Mouse (Mus musculus) CH12.LX (cell line): ENCODE measurements around the gene Cd86. TPM values are rescaled to one million over a fixed set of nuclear protein-coding genes. Genes with fewer than 3 reads are reported as not detected.

Experiments
- DNase-seq: peaks from one replicate; pipeline ENCODE4 v3.0.0-alpha.2; 2013; ENCODE audit errors: extremely low read depth
- H3K27ac ChIP-seq: 2 replicates; pipeline ENCODE4 v1.5.1; 2012; ENCODE audit warnings: low read depth, mild to moderate bottlenecking, control low read depth, moderate library complexity; ENCODE audit not compliant: insufficient read depth
- H3K27me3 ChIP-seq: replicated peaks from 2 replicates; pipeline ENCODE3; 2012; ENCODE audit warnings: inconsistent platforms
- H3K36me3 ChIP-seq, 2 experiments: replicated peaks in 1 of 2; 2 replicates each; pipeline versions ENCODE3 to v1.6.1; 2012; ENCODE audit warnings: inconsistent platforms in 1 of 2, low read length in 1 of 2, mild to moderate bottlenecking in 1 of 2, mixed read lengths in 1 of 2, moderate library complexity in 1 of 2; ENCODE audit not compliant: control insufficient read depth in 1 of 2, insufficient read depth in 1 of 2
- H3K4me1 ChIP-seq, 2 experiments: 2 replicates each; pipeline ENCODE4 v1.6.1; 2012; ENCODE audit warnings: inconsistent platforms in 1 of 2, moderate library complexity in 1 of 2; ENCODE audit not compliant: insufficient read depth in 2 of 2, control insufficient read depth in 1 of 2
- H3K4me2 ChIP-seq: 2 replicates; pipeline ENCODE4 v1.6.1; 2012; ENCODE audit warnings: low read depth, mild to moderate bottlenecking, control low read depth; ENCODE audit not compliant: poor library complexity, insufficient read depth, severe bottlenecking
- H3K4me3 ChIP-seq, 3 experiments: fragments of 150-350 bp in 1 of 3; sonication (generic) in 1 of 3; replicated peaks in 1 of 3; 2 replicates each; pipeline versions ENCODE3 to v1.5.1; 2011 to 2012; ENCODE audit warnings: low read depth in 2 of 3, low read length in 2 of 3, mild to moderate bottlenecking in 2 of 3, moderate library complexity in 2 of 3, control low read depth in 1 of 3, improper control_type of control experiment in 1 of 3, inconsistent platforms in 1 of 3, mixed read lengths in 1 of 3; ENCODE audit not compliant: poor library complexity in 1 of 3
- H3K79me2 ChIP-seq: replicated peaks from 2 replicates; pipeline ENCODE4 v1.6.1; 2012; ENCODE audit warnings: mild to moderate bottlenecking, moderate library complexity; ENCODE audit not compliant: control insufficient read depth, poor library complexity, insufficient read depth, severe bottlenecking; ENCODE audit errors: extremely low read depth
- H3K9ac ChIP-seq: 2 replicates; pipeline ENCODE4 v1.6.1; 2012; ENCODE audit warnings: low read depth, mild to moderate bottlenecking, control low read depth, moderate library complexity; ENCODE audit not compliant: insufficient read depth
- H3K9me3 ChIP-seq: replicated peaks from 2 replicates; pipeline ENCODE3; 2012; ENCODE audit warnings: low read length, inconsistent platforms, mixed read lengths
- BHLHE40 ChIP-seq: IDR thresholded peaks from 2 replicates; pipeline ENCODE4 v1.6.1; 2011; ENCODE audit warnings: mild to moderate bottlenecking, low read depth, low read length, improper control_type of control experiment
- CHD1 ChIP-seq: IDR thresholded peaks from 2 replicates; pipeline ENCODE4 v1.6.1; 2012; ENCODE audit warnings: low read depth, low read length, improper control_type of control experiment, inconsistent platforms
- CHD2 ChIP-seq: IDR thresholded peaks from 2 replicates; pipeline ENCODE4 v1.6.1; 2011; ENCODE audit warnings: low read length, improper control_type of control experiment
- CTCF ChIP-seq, 2 experiments: IDR thresholded peaks in 1 of 2; conservative IDR thresholded peaks in 1 of 2; 2 replicates each; pipeline ENCODE4 v1.5.1; 2011 to 2012; ENCODE audit warnings: low read depth in 2 of 2, low read length in 2 of 2, improper control_type of control experiment in 1 of 2, inconsistent platforms in 1 of 2, mild to moderate bottlenecking in 1 of 2, moderate library complexity in 1 of 2
- E2F4 ChIP-seq: IDR thresholded peaks from 2 replicates; pipeline ENCODE4 v1.6.1; 2011; ENCODE audit warnings: low read depth, low read length, improper control_type of control experiment; ENCODE audit not compliant: insufficient replicate concordance
- ELF1 ChIP-seq: IDR thresholded peaks from 2 replicates; pipeline ENCODE4 v1.6.1; 2014; ENCODE audit warnings: low read depth, mild to moderate bottlenecking, inconsistent platforms, low read length, improper control_type of control experiment
- EP300 ChIP-seq: IDR thresholded peaks from 2 replicates; pipeline ENCODE4 v1.6.1; 2011; ENCODE audit warnings: low read length, improper control_type of control experiment
- ETS1 ChIP-seq: conservative IDR thresholded peaks from 2 replicates; pipeline ENCODE4 v1.6.1; 2012; ENCODE audit warnings: low read depth, mild to moderate bottlenecking, inconsistent platforms, low read length, improper control_type of control experiment, moderate library complexity
- GABPA ChIP-seq: IDR thresholded peaks from 2 replicates; pipeline ENCODE4 v1.6.1; 2012; ENCODE audit warnings: low read depth, low read length, improper control_type of control experiment, inconsistent platforms; ENCODE audit not compliant: insufficient replicate concordance
- HCFC1 ChIP-seq: IDR thresholded peaks from 2 replicates; pipeline ENCODE4 v1.6.1; 2012; ENCODE audit warnings: low read depth, mild to moderate bottlenecking, inconsistent platforms, low read length, improper control_type of control experiment
- IRF4 ChIP-seq: IDR thresholded peaks from 2 replicates; pipeline ENCODE4 v1.6.1; 2014; ENCODE audit warnings: low read depth, mild to moderate bottlenecking, inconsistent platforms, low read length, improper control_type of control experiment
- JUN ChIP-seq: IDR thresholded peaks from 2 replicates; pipeline ENCODE4 v1.6.1; 2011; ENCODE audit warnings: low read depth, mild to moderate bottlenecking, low read length, improper control_type of control experiment, moderate library complexity; ENCODE audit not compliant: insufficient read depth
- JUND ChIP-seq: conservative IDR thresholded peaks from 2 replicates; pipeline ENCODE4 v1.6.1; 2011; ENCODE audit warnings: low read depth, low read length, improper control_type of control experiment
- KAT2A ChIP-seq: IDR thresholded peaks from 2 replicates; pipeline ENCODE4 v1.6.1; 2012; ENCODE audit warnings: low read length, improper control_type of control experiment, inconsistent platforms; ENCODE audit not compliant: insufficient replicate concordance
- MAFK ChIP-seq: IDR thresholded peaks from 2 replicates; pipeline ENCODE4 v1.6.1; 2011; ENCODE audit warnings: low read length, improper control_type of control experiment; ENCODE audit not compliant: insufficient replicate concordance
- MAX ChIP-seq: IDR thresholded peaks from 2 replicates; pipeline ENCODE4 v1.6.1; 2011; ENCODE audit warnings: low read length, improper control_type of control experiment
- MAZ ChIP-seq: IDR thresholded peaks from 2 replicates; pipeline ENCODE4 v1.6.1; 2012; ENCODE audit warnings: low read depth, mild to moderate bottlenecking, inconsistent platforms, low read length, improper control_type of control experiment, moderate library complexity
- MEF2A ChIP-seq: IDR thresholded peaks from 2 replicates; pipeline ENCODE4 v1.6.1; 2014; ENCODE audit warnings: low read depth, mild to moderate bottlenecking, inconsistent platforms, low read length, improper control_type of control experiment, borderline replicate concordance
- MXI1 ChIP-seq: IDR thresholded peaks from 2 replicates; pipeline ENCODE4 v1.6.1; 2011; ENCODE audit warnings: mild to moderate bottlenecking, low read depth, low read length, improper control_type of control experiment
- MYC ChIP-seq: IDR thresholded peaks from 2 replicates; pipeline ENCODE4 v1.6.1; 2011; ENCODE audit warnings: low read depth, mild to moderate bottlenecking, improper control_type of control experiment, low read length
- NELFE ChIP-seq: IDR thresholded peaks from 2 replicates; pipeline ENCODE4 v1.6.1; 2011; ENCODE audit warnings: low read depth, low read length, improper control_type of control experiment
- NRF1 ChIP-seq: IDR thresholded peaks from 2 replicates; pipeline ENCODE4 v1.6.1; 2014; ENCODE audit warnings: low read depth, mild to moderate bottlenecking, inconsistent platforms, low read length, improper control_type of control experiment, moderate library complexity
- PAX5 ChIP-seq: IDR thresholded peaks from 2 replicates; pipeline ENCODE4 v1.6.1; 2012; ENCODE audit warnings: low read length, inconsistent platforms, mixed read lengths
- POLR2A ChIP-seq: IDR thresholded peaks from 2 replicates; pipeline ENCODE4 v1.6.1; 2011; ENCODE audit warnings: low read depth, mild to moderate bottlenecking, improper control_type of control experiment, low read length
- POLR2AphosphoS2 ChIP-seq: IDR thresholded peaks from 2 replicates; pipeline ENCODE4 v1.6.1; 2011; ENCODE audit warnings: low read depth, low read length, improper control_type of control experiment
- RAD21 ChIP-seq: IDR thresholded peaks from 2 replicates; pipeline ENCODE4 v1.6.1; 2011; ENCODE audit warnings: low read depth, mild to moderate bottlenecking, low read length, improper control_type of control experiment, moderate library complexity
- RCOR1 ChIP-seq: conservative IDR thresholded peaks from 2 replicates; pipeline ENCODE4 v1.6.1; 2012; ENCODE audit warnings: low read depth, mild to moderate bottlenecking, inconsistent platforms, low read length, improper control_type of control experiment
- SIN3A ChIP-seq: IDR thresholded peaks from 2 replicates; pipeline ENCODE4 v1.6.1; 2012; ENCODE audit warnings: low read length, improper control_type of control experiment, inconsistent platforms
- SMC3 ChIP-seq: IDR thresholded peaks from 2 replicates; pipeline ENCODE4 v1.6.1; 2011; ENCODE audit warnings: low read depth, low read length, improper control_type of control experiment
- TBP ChIP-seq: conservative IDR thresholded peaks from 2 replicates; pipeline ENCODE4 v1.6.1; 2011; ENCODE audit warnings: low read depth, low read length, improper control_type of control experiment
- TCF12 ChIP-seq: IDR thresholded peaks from 2 replicates; pipeline ENCODE4 v1.6.1; 2014; ENCODE audit warnings: low read depth, mild to moderate bottlenecking, inconsistent platforms, low read length, improper control_type of control experiment
- UBTF ChIP-seq: IDR thresholded peaks from 2 replicates; pipeline ENCODE4 v1.6.1; 2012; ENCODE audit warnings: low read depth, mild to moderate bottlenecking, inconsistent platforms, low read length, improper control_type of control experiment, moderate library complexity
- USF1 ChIP-seq: IDR thresholded peaks from 2 replicates; pipeline ENCODE4 v1.6.1; 2014; ENCODE audit warnings: low read depth, mild to moderate bottlenecking, inconsistent platforms, low read length, improper control_type of control experiment
- USF2 ChIP-seq: conservative IDR thresholded peaks from 2 replicates; pipeline ENCODE4 v1.6.1; 2011; ENCODE audit warnings: low read depth, low read length, improper control_type of control experiment
- ZC3H11A ChIP-seq: IDR thresholded peaks from 2 replicates; pipeline ENCODE4 v1.6.1; 2012; ENCODE audit warnings: low read depth, mild to moderate bottlenecking, inconsistent platforms, low read length, improper control_type of control experiment
- ZKSCAN1 ChIP-seq: IDR thresholded peaks from 2 replicates; pipeline ENCODE4 v1.6.1; 2012; ENCODE audit warnings: low read depth, inconsistent platforms, low read length, improper control_type of control experiment, borderline replicate concordance
- ZMIZ1 ChIP-seq: IDR thresholded peaks from 2 replicates; pipeline ENCODE4 v1.6.1; 2012; ENCODE audit warnings: low read depth, mild to moderate bottlenecking, inconsistent platforms, low read length, improper control_type of control experiment
- ZNF384 ChIP-seq: IDR thresholded peaks from 2 replicates; pipeline ENCODE4 v1.6.1; 2012; ENCODE audit warnings: low read depth, low read length, improper control_type of control experiment, inconsistent platforms
- dilution Hi-C: fragments of 300-500 bp; cut with MboI; formaldehyde crosslinking; loops from 2 replicates; pipeline ENCODE4 v1.14.3; 2020; ENCODE audit warnings: low sequenced_read_pairs; ENCODE audit not compliant: extremely low pct_unique_long_range_greater_than_20kb, extremely low pct_ligation_motif_present
- in situ Hi-C: fragments of 300-500 bp; cut with MboI; formaldehyde crosslinking; loops from 3 replicates; pipeline ENCODE4 v1.14.3; 2019; ENCODE audit warnings: low sequenced_read_pairs, low pct_ligation_motif_present, low pct_unique_long_range_greater_than_20kb, mixed read lengths
- polyA plus RNA-seq: library from polyadenylated mRNA; unstranded; fragments of >175 nt; gene quantifications from 2 replicates; pipeline ENCODE4 v1.2.1, GENCODE M21; 2012; ENCODE audit warnings: low read depth; ENCODE audit not compliant: insufficient read length
- total RNA-seq, 2 experiments: library from RNA; depleted of rRNA; stranded (reverse); fragments of 300-350 nt in 1 of 2; fragments of >200 nt in 1 of 2; gene quantifications; 2 replicates each; pipeline ENCODE4 v1.2.3; 2012 to 2014

The Cd86 gene
- total RNA-seq (2012; rRNA removed) (60.0 and 113 TPM in 2 replicates), total RNA-seq (2014; rRNA removed) (191 and 196 TPM in 2 replicates), polyA plus RNA-seq (91.9 and 102 TPM in 2 replicates)

- no peaks in the 10 kb centered on the region for H3K9me3 ChIP-seq
- peak; percentile 88 for DNase-seq
- H3K4me3 ChIP-seq, result peak within 1 kb of the TSS; percentile 46 to 69 (median 47)
- peaks cover 0 to 5% of the 10 kb centered on the region in 2 experiments for H3K36me3 ChIP-seq
- dilution Hi-C loops (no loop called here), in situ Hi-C loops (no loop called here)
- H3K4me1 ChIP-seq, result peaks cover 30 to 76% of the 10 kb centered on the region in 2 experiments
- no peaks in the 10 kb centered on the region for H3K27me3 ChIP-seq
- peak within 1 kb of the TSS; percentile 63 for H3K27ac ChIP-seq
- peak within 1 kb of the TSS; percentile 73 for H3K9ac ChIP-seq
- peak; percentile 60; the same call in 1 of the 2 replicates for TF ChIP-seq MXI1
- TF ChIP-seq TBP, result peak; percentile 90
- TF ChIP-seq TCF12, result peak; percentile 86; the same call in 1 of the 2 replicates
- TF ChIP-seq BHLHE40, result peak; percentile 80
- 0 out of 2 replicates have a peak, but pooled peaks have one; percentile 73 for TF ChIP-seq POLR2AphosphoS2
- peak; percentile 93 for TF ChIP-seq CHD1
- TF ChIP-seq GABPA, result no peak
- no peak for TF ChIP-seq USF1
- TF ChIP-seq NELFE, result peak; percentile 78; the same call in 1 of the 2 replicates
- TF ChIP-seq KAT2A, result no peak
- no peak for TF ChIP-seq PAX5
- 0 out of 2 replicates have a peak, but pooled peaks have one; percentile 71 for TF ChIP-seq RCOR1
- TF ChIP-seq MAZ, result peak; percentile 73; the same call in 1 of the 2 replicates
- peak; percentile 53; the same call in 1 of the 2 replicates for TF ChIP-seq MAFK
- peak; percentile 73; the same call in 1 of the 2 replicates for TF ChIP-seq IRF4
- no peak for TF ChIP-seq USF2
- peak; percentile 33; the same call in 1 of the 2 replicates for TF ChIP-seq MYC
- peak; percentile 41 for TF ChIP-seq SMC3
- peak; percentile 82 for TF ChIP-seq ZMIZ1
- TF ChIP-seq MAX, result peak; percentile 46; the same call in 1 of the 2 replicates
- TF ChIP-seq NRF1, result no peak
- peak; percentile 16; the same call in 1 of the 2 replicates for TF ChIP-seq JUND
- TF ChIP-seq POLR2A, result peak; percentile 85
- TF ChIP-seq ZNF384, result no peak; the same call in 1 of the 2 replicates
- peak; percentile 72 for TF ChIP-seq ETS1
- peak; percentile 33 for TF ChIP-seq RAD21
- no peak for TF ChIP-seq ZKSCAN1
- peak in 1 of 2 experiments; percentile 35; a peak in 2 of 4 replicates for TF ChIP-seq CTCF (conservative IDR thresholded peaks at IDR 0.05 in 1 of 2, IDR thresholded peaks at IDR 0.05 in 1 of 2; ENCODE audit: low read depth in 2 of 2, low read length in 2 of 2)
- TF ChIP-seq ELF1, result no peak
- no peak for TF ChIP-seq ZC3H11A
- TF ChIP-seq JUN, result peak; percentile 59
- 0 out of 2 replicates have a peak, but pooled peaks have one; percentile 47 for TF ChIP-seq CHD2
- TF ChIP-seq MEF2A, result peak; percentile 49; the same call in 1 of the 2 replicates
- TF ChIP-seq E2F4, result 0 out of 2 replicates have a peak, but pooled peaks have one; percentile 38
- TF ChIP-seq SIN3A, result peak; percentile 86; the same call in 1 of the 2 replicates
- peak; percentile 60 for TF ChIP-seq EP300
- no peak for TF ChIP-seq HCFC1
- TF ChIP-seq UBTF, result peak; percentile 79; the same call in 1 of the 2 replicates
- H3K79me2 ChIP-seq, result peaks cover 8% of the 10 kb centered on the region
- H3K4me2 ChIP-seq, result peak within 1 kb of the TSS; percentile 84
Measured at GRCm38 (mm10) chr16:36665782-36666181, at the start of gene Cd86. Cd86 (minus strand) TSS chr16:36666081.
